Mouse (Mus musculus): ENCODE measurements around the gene Trmt13. TPM values are rescaled to one million over a fixed set of nuclear protein-coding genes. Genes with fewer than 3 reads are reported as not detected.

Gene Trmt13
- polyA plus RNA-seq, 1 experiment from 2014 or later: 18.7 TPM

DNA sequence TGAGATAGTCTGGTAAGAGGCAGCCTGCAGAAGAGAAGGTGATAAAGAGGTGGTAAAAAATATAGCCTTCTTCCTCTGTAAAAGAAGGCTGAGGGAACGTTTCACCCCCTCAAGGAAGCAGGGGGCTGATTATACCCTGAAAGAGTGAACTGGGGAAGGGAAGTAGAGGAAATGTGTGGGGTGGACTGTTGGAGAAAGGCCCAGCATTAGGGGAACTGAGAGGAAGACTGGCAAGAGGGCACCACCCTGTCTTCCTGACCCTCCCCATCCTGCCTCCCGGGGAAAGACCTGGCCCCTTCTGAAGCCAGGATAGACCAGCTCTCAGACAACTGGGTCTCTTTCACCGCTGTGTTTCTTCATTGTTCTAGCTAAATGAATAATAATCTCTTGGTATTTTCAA lies 71.9 kb downstream of the Trmt13 start:
- Histone ChIP-seq H3K9ac (ENCODE audit: low read length) (no peak overlapping the region), H3K4me2 (ENCODE audit: low read length) (no peak overlapping the region), H3K27me3 (ENCODE audit: control insufficient read depth, insufficient read depth, low read length) (no peaks in the 10 kb centered on the region), H3K4me3 (ENCODE audit: control insufficient read depth in 1 of 2, insufficient read depth in 1 of 2, low read depth in 1 of 2, low read length in 2 of 2) (no peak overlapping the region), H3K36me3 (ENCODE audit: control insufficient read depth, insufficient read depth, low read length) (peaks cover 81% of the 10 kb centered on the region), H3K4me1 (ENCODE audit: control insufficient read depth in 2 of 2, insufficient read depth in 2 of 2, low read length in 2 of 2) (peaks cover 4 to 5% of the 10 kb centered on the region in 2 experiments), H3K9me3 (ENCODE audit: control insufficient read depth, low read length) (no peaks in the 10 kb centered on the region), H3K27ac (replicated peaks in 1 of 2; ENCODE audit: control insufficient read depth in 1 of 2, insufficient read depth in 1 of 2, low read depth in 2 of 2, low read length in 2 of 2) (peak overlapping the region; percentile 3 to 30; a peak in 3 of 4 replicates)
- no peak for ATAC-seq (ENCODE audit: insufficient number of reproducible peaks, insufficient read depth, low FRiP score, low read depth)
- 51% methylated on average over 3 of the region's 3 CpGs for WGBS

GRCm38 (mm10) chr3:116542070-116542469 lies 72.3 kb downstream of the Trmt13 start:
- no peak for ATAC-seq (ENCODE audit: insufficient number of reproducible peaks, insufficient read depth, low FRiP score, low read depth)

DNA sequence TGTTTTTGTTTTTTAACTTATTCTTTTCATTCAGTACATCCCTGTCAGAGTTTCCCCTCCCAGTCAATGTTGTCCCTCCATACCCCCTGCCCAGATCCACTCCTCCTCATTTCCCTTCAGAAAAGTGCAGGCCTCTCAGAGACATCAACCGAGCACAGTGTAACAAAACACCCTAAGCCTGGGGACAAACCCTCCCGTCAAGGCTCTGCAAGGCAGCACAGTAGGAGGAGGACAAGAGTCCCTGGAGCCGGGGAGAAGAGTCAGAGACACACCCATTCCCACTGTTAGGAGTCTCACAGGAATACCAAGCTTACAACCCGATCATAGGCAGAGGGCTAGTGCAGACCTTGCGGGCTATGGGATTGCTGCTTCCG lies 77.2 kb downstream of the Trmt13 start:
- Histone ChIP-seq H3K9ac (ENCODE audit: low read length) (peak overlapping the region; percentile 45), H3K27ac (replicated peaks in 1 of 2; ENCODE audit: control insufficient read depth in 1 of 2, insufficient read depth in 1 of 2, low read depth in 2 of 2, low read length in 2 of 2) (peak overlapping the region; percentile 83), H3K4me1 (ENCODE audit: control insufficient read depth in 2 of 2, insufficient read depth in 2 of 2, low read length in 2 of 2) (peaks cover 13 to 23% of the 10 kb centered on the region in 2 experiments), H3K4me3 (ENCODE audit: control insufficient read depth in 1 of 2, insufficient read depth in 1 of 2, low read depth in 1 of 2, low read length in 2 of 2) (no peak overlapping the region), H3K27me3 (ENCODE audit: control insufficient read depth, insufficient read depth, low read length) (no peaks in the 10 kb centered on the region), H3K4me2 (ENCODE audit: low read length) (peak overlapping the region; percentile 59), H3K36me3 (ENCODE audit: control insufficient read depth, insufficient read depth, low read length) (peaks cover 76% of the 10 kb centered on the region), H3K9me3 (ENCODE audit: control insufficient read depth, low read length) (0 out of 2 replicates have a peak, but pooled peaks cover 2% of the 10 kb centered on the region)
- no peak for ATAC-seq (ENCODE audit: insufficient number of reproducible peaks, insufficient read depth, low FRiP score, low read depth)
- 45% methylated on average over 6 of the region's 6 CpGs for WGBS

More at GRCm38 (mm10) chr3:116542070-116542469, 72.3 kb downstream of the Trmt13 start:
- no peaks in the 10 kb centered on the region for H3K27me3 ChIP-seq (ENCODE audit: control insufficient read depth, insufficient read depth, low read length)
- no peak overlapping the region for H3K9ac ChIP-seq (ENCODE audit: low read length)
- peak overlapping the region; percentile 3 to 30; a peak in 3 of 4 replicates for H3K27ac ChIP-seq (replicated peaks in 1 of 2; ENCODE audit: control insufficient read depth in 1 of 2, insufficient read depth in 1 of 2, low read depth in 2 of 2, low read length in 2 of 2)
- peaks cover 76% of the 10 kb centered on the region for H3K36me3 ChIP-seq (ENCODE audit: control insufficient read depth, insufficient read depth, low read length)
- H3K4me2 ChIP-seq (ENCODE audit: low read length): no peak overlapping the region
- WGBS: 74% methylated on average over 2 of the region's 2 CpGs
- peaks cover 9 to 10% of the 10 kb centered on the region in 2 experiments for H3K4me1 ChIP-seq (ENCODE audit: control insufficient read depth in 2 of 2, insufficient read depth in 2 of 2, low read length in 2 of 2)
- H3K4me3 ChIP-seq (ENCODE audit: control insufficient read depth in 1 of 2, insufficient read depth in 1 of 2, low read depth in 1 of 2, low read length in 2 of 2): no peak overlapping the region
- no peaks in the 10 kb centered on the region for H3K9me3 ChIP-seq (ENCODE audit: control insufficient read depth, low read length)

- Histone ChIP-seq H3K27ac (replicated peaks in 1 of 2; ENCODE audit: control insufficient read depth in 1 of 2, insufficient read depth in 1 of 2, low read depth in 2 of 2, low read length in 2 of 2) (peak overlapping the region; percentile 83), H3K36me3 (ENCODE audit: control insufficient read depth, insufficient read depth, low read length) (peaks cover 71% of the 10 kb centered on the region), H3K4me1 (ENCODE audit: control insufficient read depth in 2 of 2, insufficient read depth in 2 of 2, low read length in 2 of 2) (peaks cover 10 to 23% of the 10 kb centered on the region in 2 experiments), H3K4me3 (ENCODE audit: control insufficient read depth in 1 of 2, insufficient read depth in 1 of 2, low read depth in 1 of 2, low read length in 2 of 2) (peak overlapping the region in 1 of 2 experiments; percentile 21; a peak in 1 of 4 replicates), H3K27me3 (ENCODE audit: control insufficient read depth, insufficient read depth, low read length) (no peaks in the 10 kb centered on the region), H3K4me2 (ENCODE audit: low read length) (peak overlapping the region; percentile 59), H3K9ac (ENCODE audit: low read length) (peak overlapping the region; percentile 45), H3K9me3 (ENCODE audit: control insufficient read depth, low read length) (0 out of 2 replicates have a peak, but pooled peaks cover 2% of the 10 kb centered on the region)
- 10% methylated on average over 16 of the region's 16 CpGs for WGBS
- peak; percentile 91 for ATAC-seq (ENCODE audit: insufficient number of reproducible peaks, insufficient read depth, low FRiP score, low read depth)
These were observed 77.8 kb downstream of the Trmt13 start for GRCm38 (mm10) chr3:116536428-116537199.

Other genes with a start within 250 kb of the Trmt13 start
- gene Cdc14a, start 190.6 kb downstream of the Trmt13 start, polyA plus RNA-seq (2014; fragmentation: Nextera tagmentation; extraction: Ambion mirVana): 4.8 and 4.9 TPM in 2 replicates
- gene Rtca, start 106.4 kb downstream of the Trmt13 start, polyA plus RNA-seq (2014; fragmentation: Nextera tagmentation; extraction: Ambion mirVana): 52.2 and 54.5 TPM in 2 replicates
- 22.4 and 23.7 TPM in 2 replicates for gene Dbt, start 101.5 kb downstream of the Trmt13 start, polyA plus RNA-seq (2014; fragmentation: Nextera tagmentation; extraction: Ambion mirVana)
- gene Lrrc39, start 51.6 kb downstream of the Trmt13 start, polyA plus RNA-seq (2014; fragmentation: Nextera tagmentation; extraction: Ambion mirVana): 44.7 and 47.8 TPM in 2 replicates
- 13.5 and 14.7 TPM in 2 replicates for gene Sass6, start 19.6 kb downstream of the Trmt13 start, polyA plus RNA-seq (2014; fragmentation: Nextera tagmentation; extraction: Ambion mirVana)
- gene Mfsd14a, start 48.1 kb upstream of the Trmt13 start, polyA plus RNA-seq (2014; fragmentation: Nextera tagmentation; extraction: Ambion mirVana): 61.6 and 62.2 TPM in 2 replicates
- gene Gm43191, start 66.7 kb upstream of the Trmt13 start, polyA plus RNA-seq (2014; fragmentation: Nextera tagmentation; extraction: Ambion mirVana): not detected in 2 replicates
- 11.6 and 13.8 TPM in 2 replicates for gene Slc35a3, start 98.2 kb upstream of the Trmt13 start, polyA plus RNA-seq (2014; fragmentation: Nextera tagmentation; extraction: Ambion mirVana)
- 121 and 135 TPM in 2 replicates for gene Agl, start 193.6 kb upstream of the Trmt13 start, polyA plus RNA-seq (2014; fragmentation: Nextera tagmentation; extraction: Ambion mirVana)
- 20.7 and 24.7 TPM in 2 replicates for gene Frrs1, start 244.9 kb upstream of the Trmt13 start, polyA plus RNA-seq (2014; fragmentation: Nextera tagmentation; extraction: Ambion mirVana)